Mouse (Mus musculus): ENCODE data around the gene Carns1.
"Not testable (repeated sequence)": the region's sequence is repeated elsewhere in the genome, so short reads cannot be mapped to it uniquely, and the experiment has no call there.

Carns1 gene

DNA sequence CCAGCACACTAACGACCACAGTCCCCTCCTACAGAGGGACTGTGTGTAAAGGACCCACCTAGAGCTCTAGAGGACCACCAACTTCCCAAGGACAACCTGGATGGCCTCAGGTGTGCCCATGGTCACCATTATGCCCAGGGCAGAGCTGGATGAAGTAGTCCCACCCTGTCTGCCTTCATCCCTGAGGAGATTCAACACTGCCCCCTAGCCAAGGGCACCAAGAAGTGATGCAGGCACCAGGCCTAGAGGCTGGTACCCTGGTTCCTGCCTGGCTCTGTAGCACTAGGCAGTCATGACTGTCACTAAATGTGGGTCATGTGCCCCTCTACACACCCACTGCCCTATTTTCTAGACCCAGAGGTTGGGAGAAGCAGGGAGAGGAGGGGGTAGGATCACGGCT lies 43.5 kb downstream of the Carns1 start:
- DNase-seq (ENCODE audit: low spot score in 2 of 2): no peak

DNA sequence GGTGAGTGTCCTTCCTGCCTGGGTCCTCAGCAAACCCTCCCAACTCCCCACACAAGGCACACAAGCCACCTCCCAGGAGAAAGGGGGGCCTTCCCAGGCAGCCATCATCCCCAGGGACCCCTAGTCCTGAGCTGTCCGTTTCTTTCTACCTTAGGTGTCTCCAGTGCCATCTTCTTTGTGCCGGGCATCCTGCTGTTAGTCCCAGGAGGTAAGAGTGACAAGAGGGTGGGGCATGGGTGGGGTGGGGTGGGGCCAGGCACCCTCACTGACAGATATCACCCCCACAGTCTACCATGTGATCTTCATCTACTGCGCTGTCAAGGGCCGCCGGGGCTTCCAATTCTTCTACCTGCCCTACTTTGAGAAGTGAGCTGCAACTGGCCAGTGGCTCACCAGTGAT lies 44.2 kb downstream of the Carns1 start:
- no peak for DNase-seq (ENCODE audit: low spot score in 2 of 2)

DNA sequence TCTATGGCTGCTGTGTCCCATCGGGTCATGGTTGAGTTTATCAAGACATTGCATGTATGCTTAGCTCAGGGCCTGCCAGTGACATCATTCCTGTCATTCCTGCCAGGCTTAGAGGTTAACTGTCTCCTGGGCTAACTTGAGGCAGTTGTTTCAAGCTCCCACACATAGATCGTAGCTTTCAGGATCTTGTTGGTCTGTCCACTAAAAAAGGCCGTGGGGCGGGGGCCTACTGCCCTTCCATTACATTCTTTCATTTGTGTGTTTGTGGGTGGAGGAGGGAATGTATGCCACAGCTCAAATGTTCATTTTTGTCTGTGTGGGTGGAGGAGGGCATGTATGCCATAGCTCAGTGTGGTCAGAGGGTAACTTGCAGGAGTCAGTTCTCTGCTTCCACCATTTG lies 45.2 kb downstream of the Carns1 start:
- no peak for DNase-seq (ENCODE audit: low spot score in 2 of 2)

DNA sequence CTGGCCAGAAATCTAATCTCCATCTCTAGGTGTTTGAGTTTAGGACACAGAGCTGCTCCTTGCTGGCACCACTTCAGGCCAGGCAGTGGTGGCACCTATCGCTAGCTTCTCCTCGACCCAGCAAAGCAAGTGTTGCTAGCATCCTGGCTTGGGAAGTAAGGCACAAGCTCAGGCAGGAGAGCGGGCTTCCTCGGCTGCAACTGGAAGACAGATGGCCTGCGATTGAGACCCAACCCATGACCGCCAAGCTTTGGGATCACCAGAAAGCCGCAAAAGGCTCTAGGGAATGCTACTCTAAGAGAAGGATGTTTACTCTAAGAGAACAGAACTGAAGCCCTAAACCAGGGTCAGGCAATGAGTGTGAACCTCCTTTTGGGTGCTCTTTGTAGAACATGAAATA lies 45.8 kb downstream of the Carns1 start:
- no peak for DNase-seq (ENCODE audit: low spot score in 2 of 2)

DNA sequence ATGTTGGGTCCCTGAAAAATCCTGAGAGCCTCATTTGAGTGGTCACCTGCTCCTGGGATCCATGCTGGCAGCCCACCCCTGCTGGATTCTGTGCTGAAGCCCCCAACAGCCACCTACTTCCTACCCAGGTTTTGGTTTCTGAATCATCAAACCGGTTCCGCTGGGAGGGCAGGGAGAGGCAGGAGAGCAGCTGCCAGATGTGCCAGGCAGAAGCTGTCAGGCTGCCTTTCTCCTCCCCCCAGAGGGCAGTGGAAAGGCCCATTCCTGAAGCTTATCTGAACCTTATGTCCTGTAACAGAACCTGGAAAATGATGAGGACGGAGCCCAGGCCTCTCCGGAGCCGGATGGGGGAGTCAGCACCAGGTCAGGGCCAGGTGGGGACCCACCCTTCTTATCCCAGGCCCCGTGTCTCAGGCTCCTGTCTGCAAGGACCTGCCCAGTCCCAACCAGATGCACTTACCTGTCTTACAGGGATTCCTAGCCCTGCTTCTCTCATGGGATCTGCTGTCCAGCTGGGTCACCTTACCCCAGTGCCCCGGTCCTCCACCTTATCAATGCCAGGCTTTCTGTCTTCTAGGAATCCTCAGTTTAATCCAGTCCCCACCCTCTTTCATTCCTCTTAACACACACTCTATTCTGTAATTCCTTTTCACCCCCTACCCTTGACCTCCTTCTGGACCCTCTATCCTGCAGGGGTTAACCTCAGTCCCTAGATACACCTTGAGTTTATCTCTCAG lies 48.4 kb downstream of the Carns1 start:
- DNase-seq (ENCODE audit: low spot score in 2 of 2): no peak

DNA sequence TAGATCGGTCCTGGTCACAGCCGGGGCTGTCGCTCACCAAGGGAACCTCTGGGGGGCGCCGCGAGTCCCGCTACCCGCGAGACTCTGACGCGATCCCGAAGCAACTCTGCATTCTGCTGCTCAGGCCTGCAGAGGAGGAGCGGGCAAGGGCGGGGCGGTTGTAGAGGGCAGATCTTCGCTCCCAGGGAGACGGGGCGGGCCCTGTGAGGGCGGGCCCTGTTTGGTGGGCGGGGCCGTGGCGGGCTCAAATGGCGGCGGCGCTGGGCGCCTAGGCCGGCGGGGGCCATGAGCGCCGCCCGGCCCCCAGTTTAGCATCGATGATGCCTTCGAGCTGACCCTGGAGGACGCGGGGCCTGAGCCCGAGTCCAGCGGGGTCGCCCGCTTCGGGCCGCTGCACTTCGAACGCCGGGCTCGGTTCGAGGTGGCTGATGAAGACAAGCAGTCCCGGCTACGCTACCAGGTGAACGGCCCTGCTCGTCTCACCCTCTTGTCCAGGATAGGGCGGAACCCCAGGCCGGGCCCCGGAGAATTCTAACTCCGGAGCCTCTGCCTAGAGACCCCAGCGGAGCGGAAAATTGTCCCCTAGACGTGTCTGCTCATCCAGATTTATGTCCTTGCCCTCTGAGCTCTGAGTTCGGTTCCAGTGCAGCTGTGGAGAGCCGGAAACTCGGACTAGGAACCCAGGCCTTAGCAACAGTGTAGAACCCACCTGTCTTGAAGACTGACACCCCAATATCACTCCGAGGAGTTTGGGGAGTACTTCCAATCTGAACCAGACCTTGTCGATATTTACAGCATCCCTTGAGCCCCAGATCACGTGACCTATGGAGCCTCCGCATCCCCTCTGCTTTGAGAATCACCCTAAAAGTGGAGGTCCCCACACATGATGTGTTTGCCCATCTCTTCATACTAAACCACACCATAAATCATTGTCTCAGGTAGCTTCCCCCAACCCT lies 49.3 kb downstream of the Carns1 start, which contains the start of gene Aip:
TSS of gene Aip (minus strand) at position 118 of the 956 bp plus-strand sequence.
- DNase-seq (ENCODE audit: low spot score in 2 of 2): peak; percentile 98 to 99

DNA sequence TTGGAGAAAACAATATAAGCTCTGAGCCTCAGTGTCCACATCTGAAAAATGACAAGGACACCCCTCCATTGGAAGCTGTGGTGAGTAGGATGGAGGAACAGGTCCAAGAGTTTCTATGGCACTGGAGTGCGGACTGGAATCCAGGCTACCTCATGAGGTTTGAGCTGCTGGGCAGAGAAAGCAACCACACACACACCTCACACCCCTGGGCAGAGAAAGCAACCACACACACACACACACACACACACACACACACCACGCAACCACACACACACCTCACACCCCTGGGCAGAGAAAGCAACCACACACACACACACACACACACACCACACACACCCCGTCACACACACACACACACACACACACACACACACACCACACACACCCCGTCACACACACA lies 50.0 kb downstream of the Carns1 start:
- not testable (repeated sequence) for DNase-seq (ENCODE audit: low spot score in 2 of 2)

DNA sequence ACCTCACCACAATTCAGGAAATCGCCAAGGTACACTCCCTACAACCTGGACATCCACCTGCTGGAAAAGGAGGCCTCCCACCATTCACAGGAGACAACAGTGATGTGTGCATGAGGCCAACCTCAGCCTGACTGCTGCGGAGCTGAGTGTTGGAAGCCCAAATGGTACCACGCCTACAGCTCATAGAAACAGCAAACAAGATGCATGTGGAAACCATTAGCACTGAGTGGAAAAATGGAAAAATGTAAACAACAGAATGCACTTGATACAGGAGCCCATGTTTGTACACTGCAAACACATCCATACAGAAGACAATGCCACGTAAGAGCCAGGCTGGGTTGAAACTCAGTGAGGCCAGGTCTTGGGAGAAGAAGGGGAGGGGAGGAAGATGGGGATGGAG lies 50.8 kb downstream of the Carns1 start:
- DNase-seq (ENCODE audit: low spot score in 2 of 2): no peak

DNA sequence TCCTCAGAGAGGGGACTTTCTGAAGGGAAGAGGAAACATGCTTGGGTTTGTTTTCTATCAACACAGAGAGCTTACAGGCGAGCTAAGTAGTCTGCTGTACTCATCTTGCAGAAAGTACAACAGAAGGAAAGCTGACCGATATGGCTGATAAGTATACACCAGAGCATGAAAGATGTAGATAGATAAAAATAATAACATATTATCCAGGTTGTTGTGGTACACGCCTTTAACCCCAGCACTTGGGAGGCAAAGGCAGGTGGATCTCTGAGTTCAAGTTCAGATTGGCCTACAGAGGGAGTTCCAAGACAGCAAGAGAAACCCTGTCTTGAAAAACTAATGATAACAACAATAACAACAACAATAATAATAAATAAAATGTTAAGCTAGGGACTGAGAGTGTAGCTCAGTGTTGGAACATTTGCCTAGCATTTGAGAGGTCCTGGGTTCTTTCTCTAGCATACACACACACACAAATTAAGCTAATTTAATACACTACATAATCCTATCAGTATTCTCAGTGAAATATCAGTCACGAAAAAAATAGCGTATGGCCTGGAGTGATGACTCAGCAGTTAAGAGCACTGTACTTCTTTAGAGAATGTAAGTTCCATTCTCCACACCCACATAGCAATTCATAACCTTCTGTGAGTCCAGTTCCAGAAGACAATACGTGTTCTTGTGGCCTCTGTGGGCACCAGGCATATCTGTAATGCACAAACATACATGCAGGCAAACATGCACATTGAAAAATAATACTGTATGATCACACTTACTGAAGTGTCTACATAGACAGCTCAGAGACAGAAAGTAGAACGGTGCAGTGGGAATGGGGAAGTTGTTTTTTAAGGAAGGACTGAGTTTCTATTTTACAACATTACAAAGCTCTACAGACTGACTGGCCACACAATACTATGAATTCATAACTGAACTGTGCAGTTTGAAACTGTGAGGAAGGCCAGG lies 52.6 kb downstream of the Carns1 start:
- no peak for DNase-seq (ENCODE audit: low spot score in 2 of 2)

DNA sequence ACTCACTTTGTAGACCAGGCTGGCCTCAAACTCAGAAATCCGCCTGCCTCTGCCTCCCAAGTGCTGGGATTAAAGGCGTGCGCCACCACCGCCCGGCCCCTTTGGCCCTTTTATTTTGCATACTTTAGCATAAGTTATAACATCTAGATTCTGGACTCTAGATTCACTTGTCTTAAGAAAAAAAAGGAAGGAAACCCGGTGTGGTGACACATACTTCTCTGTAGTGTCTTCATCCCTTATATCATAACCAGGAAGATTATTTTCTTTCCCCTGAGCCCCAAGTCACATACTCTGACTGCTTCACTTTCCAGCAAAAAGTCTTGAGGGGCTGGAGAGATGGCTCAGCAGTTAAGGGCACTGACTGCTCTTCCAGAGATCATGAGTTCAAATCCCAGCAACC lies 53.4 kb downstream of the Carns1 start:
- not testable (repeated sequence) for DNase-seq (ENCODE audit: low spot score in 2 of 2)

DNA sequence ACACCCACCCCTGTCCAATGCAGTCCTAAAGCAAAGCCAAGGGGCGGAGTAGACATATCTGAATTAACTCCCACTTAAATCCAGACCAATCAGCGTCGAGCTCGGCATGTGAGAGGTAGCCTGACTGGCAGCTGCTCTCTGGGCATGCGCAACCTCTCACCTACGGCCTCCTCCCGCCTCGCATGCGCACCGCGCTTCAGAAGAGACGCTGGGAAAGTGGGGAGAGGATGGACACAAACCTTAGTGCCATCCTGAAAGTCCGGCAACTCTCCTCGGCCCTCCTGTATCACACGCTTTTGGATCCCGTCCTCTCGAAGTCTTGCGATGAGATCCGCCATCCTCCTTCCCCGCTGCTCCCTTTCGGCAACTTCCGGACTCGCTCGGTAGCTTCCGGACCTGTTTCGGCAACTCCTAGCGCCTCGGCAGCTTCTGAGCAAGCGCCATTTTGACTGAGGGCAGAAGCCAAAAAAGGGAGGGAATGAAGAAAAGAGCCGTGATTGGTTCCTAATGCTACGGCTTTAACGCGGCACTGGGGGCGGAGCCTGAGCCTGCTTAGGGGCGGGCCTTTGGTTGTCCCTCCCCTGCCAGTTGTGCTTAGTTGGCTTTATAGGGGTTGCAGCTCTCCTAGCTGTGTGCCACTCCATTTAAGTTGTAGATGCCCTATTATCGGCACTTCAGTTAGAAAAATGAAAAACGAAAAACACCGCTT lies 54.0 kb downstream of the Carns1 start:
- DNase-seq (ENCODE audit: low spot score in 2 of 2): peak; percentile 95 to 98

DNA sequence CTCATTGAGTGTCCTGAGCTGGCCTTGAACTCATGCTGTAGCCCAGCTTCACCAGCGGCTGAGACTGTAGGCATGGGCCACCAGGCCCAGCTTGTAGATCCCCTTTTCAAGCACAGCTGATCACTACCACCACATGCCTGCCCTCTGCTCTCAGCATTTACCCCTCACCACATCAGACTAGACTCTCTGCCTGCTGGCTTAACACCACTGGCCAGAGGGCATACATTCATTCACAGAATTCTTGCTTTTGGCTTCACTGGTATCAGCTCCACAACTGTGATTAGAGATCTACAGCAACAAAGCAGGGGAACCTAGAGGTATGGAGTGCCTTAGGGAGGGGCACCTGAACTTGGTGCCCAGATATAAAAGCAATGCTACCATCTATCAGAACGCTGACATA lies 54.8 kb downstream of the Carns1 start:
- no peak for DNase-seq (ENCODE audit: low spot score in 2 of 2)

DNA sequence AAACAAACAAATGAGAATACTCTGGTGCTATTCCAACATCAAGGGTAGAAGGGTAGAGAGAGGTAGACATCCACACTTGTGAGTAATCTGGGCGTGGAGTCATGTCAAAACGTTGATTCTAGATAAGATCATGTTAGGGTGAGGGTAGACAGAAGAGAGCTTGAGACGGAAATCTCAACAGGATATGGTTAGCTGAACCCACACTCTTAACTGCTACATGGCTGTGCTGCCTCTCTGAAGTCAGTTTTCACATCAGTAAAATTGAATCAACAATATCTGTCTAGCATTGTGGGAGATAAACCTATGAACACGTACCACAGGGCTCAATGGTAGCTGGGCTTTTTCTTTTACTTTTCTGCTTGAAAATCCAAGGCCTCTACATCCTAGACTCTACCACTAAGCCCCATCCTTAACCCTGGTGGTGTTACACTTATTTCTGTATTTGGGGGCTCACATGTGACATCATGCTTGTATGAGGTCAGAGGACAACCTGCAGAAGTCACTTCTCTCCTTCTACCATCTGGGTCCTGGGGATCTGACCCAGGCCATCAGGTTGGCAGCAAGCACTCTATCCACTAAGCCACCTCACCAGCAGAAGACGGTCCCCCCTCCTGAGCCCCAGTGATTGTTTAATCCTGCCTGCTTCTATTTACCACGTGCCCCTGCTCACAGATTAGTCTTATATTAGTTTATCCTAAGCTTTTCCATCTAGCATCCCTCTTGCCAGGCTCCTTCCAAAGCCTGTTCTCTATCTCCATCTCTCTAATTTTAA lies 55.4 kb downstream of the Carns1 start:
- DNase-seq (ENCODE audit: low spot score in 2 of 2): no peak

DNA sequence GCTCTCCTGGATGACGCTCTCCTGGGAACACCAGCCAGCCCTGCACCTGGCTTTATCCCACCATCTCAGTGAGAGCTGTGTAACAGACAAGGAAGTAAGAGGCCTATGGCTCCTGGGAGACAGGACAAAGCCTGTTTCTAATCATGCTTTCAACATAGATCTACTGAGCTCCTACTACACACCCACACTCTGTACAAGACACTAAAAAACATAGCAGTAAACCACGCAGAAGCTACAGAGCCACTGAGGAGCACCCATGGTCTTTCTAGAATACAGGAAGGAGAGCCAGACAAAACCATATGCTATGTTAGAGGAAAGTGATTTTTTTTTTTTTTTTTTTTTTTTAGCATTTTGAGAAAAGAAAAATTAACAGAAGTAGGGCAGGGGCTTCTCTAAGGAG lies 56.9 kb downstream of the Carns1 start:
- no peak for DNase-seq (ENCODE audit: low spot score in 2 of 2)

DNA sequence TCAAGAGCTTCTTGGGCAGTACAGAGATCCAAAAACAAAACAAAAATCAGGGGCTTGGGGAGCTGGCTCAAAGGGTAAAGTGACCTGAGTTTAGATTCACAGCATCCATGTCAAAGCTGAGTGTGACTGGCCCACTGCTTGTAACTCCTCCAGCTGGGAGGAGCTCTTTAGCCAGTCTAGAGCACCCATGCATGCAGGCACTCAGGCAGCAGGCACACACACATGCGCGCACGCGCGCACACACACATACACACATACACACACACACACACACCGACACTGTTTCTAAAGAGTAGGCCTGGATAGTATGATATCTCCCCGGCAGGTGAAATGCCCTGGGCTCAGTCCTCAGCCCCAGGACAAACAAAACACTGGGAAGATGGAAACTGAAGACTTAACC lies 58.3 kb downstream of the Carns1 start:
- no peak for DNase-seq (ENCODE audit: low spot score in 2 of 2)

DNA sequence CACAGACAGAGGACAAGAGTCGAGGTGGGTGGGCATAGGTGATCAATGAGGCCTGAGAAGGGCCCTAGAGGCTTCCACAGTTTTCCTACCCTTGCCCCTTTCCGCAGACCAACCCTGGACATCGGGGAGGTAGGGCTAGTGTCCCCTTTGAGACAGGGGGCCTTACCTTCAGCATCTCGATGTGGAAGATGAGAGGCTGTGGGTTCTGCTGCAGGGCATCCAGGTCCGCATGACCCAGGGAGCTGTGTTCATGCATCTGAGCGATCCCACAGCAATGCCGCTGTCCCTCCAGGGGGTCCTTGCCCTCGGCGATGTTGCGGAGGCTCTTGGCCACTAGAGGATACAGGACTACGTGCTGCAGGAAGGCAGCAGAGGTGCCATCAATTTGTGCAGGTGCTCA lies 59.5 kb downstream of the Carns1 start:
- DNase-seq (ENCODE audit: low spot score in 2 of 2): no peak

DNA sequence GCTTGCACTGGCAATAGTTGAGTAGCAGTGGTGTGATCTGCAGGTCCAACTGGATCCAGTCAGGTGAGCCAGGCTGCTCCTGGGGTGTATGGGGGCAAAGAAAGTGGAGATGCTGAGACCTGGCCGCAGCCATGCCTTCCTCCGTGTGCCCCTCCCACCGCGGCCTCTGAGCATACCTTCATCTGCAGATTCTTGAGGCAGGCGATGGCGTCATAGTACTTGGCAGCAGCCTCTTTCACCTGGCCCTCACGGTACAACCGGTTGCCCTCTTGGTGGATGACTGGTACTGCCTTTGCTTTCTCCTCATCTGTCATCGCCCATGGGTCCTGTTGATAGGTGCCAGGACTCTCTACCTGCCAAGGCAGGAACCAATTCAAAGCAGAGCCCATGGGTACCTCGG lies 60.1 kb downstream of the Carns1 start:
- DNase-seq (ENCODE audit: low spot score in 2 of 2): no peak

DNA sequence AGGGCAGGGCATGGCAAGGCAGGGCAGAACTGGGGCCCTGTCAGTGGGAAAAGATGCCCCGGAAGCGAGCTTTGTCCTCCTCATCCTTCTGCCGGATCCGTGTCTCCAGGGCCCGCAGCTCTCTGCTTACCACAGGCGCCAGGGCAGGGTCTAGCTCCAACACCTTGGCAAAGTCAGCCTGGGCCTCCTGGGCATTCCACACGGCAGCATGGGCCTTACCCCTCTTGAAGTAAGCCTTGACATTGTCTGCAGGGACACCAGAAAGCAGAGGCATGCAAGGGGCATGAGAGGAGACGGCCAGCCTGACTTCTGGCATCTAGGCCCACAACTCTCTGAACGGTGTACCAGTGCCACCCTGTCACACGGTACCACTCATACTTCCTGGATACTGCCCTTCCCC lies 60.7 kb downstream of the Carns1 start:
- no peak for DNase-seq (ENCODE audit: low spot score in 2 of 2)

All from urinary bladder, postnatal 4 days (tissue).